Mouse (Mus musculus) c-Kit-negative CD71-positive TER-119-positive erythroid progenitor cells, embryonic 14.5 days (primary cell): ENCODE data around the gene Gm17571.

Experiments
- DNase-seq: peaks from one replicate; pipeline ENCODE4 v3.0.0-alpha.2; 2013; ENCODE audit warnings: low read depth, low spot score

Gene Gm17571

GRCm38 (mm10) chr9:13446703-13447285 is at the start of gene Gm17571:
Gene Gm17571 (minus strand): TSS chr9:13446753.
- no peak for DNase-seq

- DNase-seq = no peak
Measured at GRCm38 (mm10) chr9:13495530-13495929, 49.0 kb upstream of the Gm17571 start.

- no peak for DNase-seq
Measured at GRCm38 (mm10) chr9:13493746-13494145, 47.2 kb upstream of the Gm17571 start.

- no peak for DNase-seq
Measured at GRCm38 (mm10) chr9:13492807-13493206, 46.3 kb upstream of the Gm17571 start.

GRCm38 (mm10) chr9:13491854-13492620 is 45.5 kb upstream of the Gm17571 start:
- no peak for DNase-seq

- no peak for DNase-seq
Measured at GRCm38 (mm10) chr9:13491107-13491506, 44.6 kb upstream of the Gm17571 start.

GRCm38 (mm10) chr9:13485914-13486313 is 39.4 kb upstream of the Gm17571 start:
- no peak for DNase-seq

GRCm38 (mm10) chr9:13484267-13485240 is 38.0 kb upstream of the Gm17571 start:
- DNase-seq = no peak

- no peak for DNase-seq
Measured at GRCm38 (mm10) chr9:13483199-13484068, 36.9 kb upstream of the Gm17571 start.

GRCm38 (mm10) chr9:13479275-13479674 is 32.7 kb upstream of the Gm17571 start:
- DNase-seq = no peak

- DNase-seq = no peak
Measured at GRCm38 (mm10) chr9:13474951-13475350, 28.4 kb upstream of the Gm17571 start.

- DNase-seq = no peak
Measured at GRCm38 (mm10) chr9:13470013-13470412, 23.5 kb upstream of the Gm17571 start.

- DNase-seq = no peak
Measured at GRCm38 (mm10) chr9:13468778-13469177, 22.2 kb upstream of the Gm17571 start.

- DNase-seq = no peak
Measured at GRCm38 (mm10) chr9:13467745-13468144, 21.2 kb upstream of the Gm17571 start.

GRCm38 (mm10) chr9:13466816-13467215 is 20.3 kb upstream of the Gm17571 start:
- no peak for DNase-seq

GRCm38 (mm10) chr9:13466351-13466750 is 19.8 kb upstream of the Gm17571 start:
- no peak for DNase-seq

GRCm38 (mm10) chr9:13465358-13466020 is 18.9 kb upstream of the Gm17571 start:
- no peak for DNase-seq

GRCm38 (mm10) chr9:13460926-13461325 is 14.4 kb upstream of the Gm17571 start:
- no peak for DNase-seq

GRCm38 (mm10) chr9:13460012-13460411 is 13.5 kb upstream of the Gm17571 start:
- DNase-seq = no peak

- no peak for DNase-seq
Measured at GRCm38 (mm10) chr9:13459371-13459770, 12.8 kb upstream of the Gm17571 start.

GRCm38 (mm10) chr9:13457774-13458173 is 11.2 kb upstream of the Gm17571 start:
- DNase-seq = no peak
